Mouse (Mus musculus): ENCODE results near the gene Nppb.

The Nppb gene

GRCm38 (mm10) chr4:147985205-147986132, at the start of gene Nppb:
TSS of gene Nppb (plus strand) at chr4:147985788.
- DNase-seq (ENCODE audit: low read depth, low spot score): no peak

- DNase-seq (ENCODE audit: low read depth, low spot score): no peak
These were observed 49.7 kb upstream of the Nppb start for GRCm38 (mm10) chr4:147935904-147936303.

- no peak for DNase-seq (ENCODE audit: low read depth, low spot score)
These were observed 49.1 kb upstream of the Nppb start, which contains the start of gene Plod1 for GRCm38 (mm10) chr4:147936331-147936954. TSS of gene Plod1 (minus strand) at chr4:147936767.

- DNase-seq (ENCODE audit: low read depth, low spot score): no peak
These were observed 48.6 kb upstream of the Nppb start for GRCm38 (mm10) chr4:147937021-147937420.

- DNase-seq (ENCODE audit: low read depth, low spot score): no peak
These were observed 48.1 kb upstream of the Nppb start for GRCm38 (mm10) chr4:147937486-147937885.

GRCm38 (mm10) chr4:147938148-147939096, 47.2 kb upstream of the Nppb start:
- DNase-seq (ENCODE audit: low read depth, low spot score): no peak

- DNase-seq (ENCODE audit: low read depth, low spot score): no peak
These were observed 45.5 kb upstream of the Nppb start for GRCm38 (mm10) chr4:147940111-147940510.

- peak; percentile 81 for DNase-seq (ENCODE audit: low read depth, low spot score)
These were observed 45.0 kb upstream of the Nppb start, which contains the start of gene 2510039O18Rik for GRCm38 (mm10) chr4:147940576-147941044. TSS of gene 2510039O18Rik (plus strand) at chr4:147940895.

- no peak for DNase-seq (ENCODE audit: low read depth, low spot score)
These were observed 44.3 kb upstream of the Nppb start for GRCm38 (mm10) chr4:147941045-147942020.

GRCm38 (mm10) chr4:147943005-147943404, 42.6 kb upstream of the Nppb start:
- DNase-seq (ENCODE audit: low read depth, low spot score): no peak

GRCm38 (mm10) chr4:147947511-147947910, 38.1 kb upstream of the Nppb start:
- no peak for DNase-seq (ENCODE audit: low read depth, low spot score)

- DNase-seq (ENCODE audit: low read depth, low spot score): peak; percentile 40
These were observed 32.0 kb upstream of the Nppb start for GRCm38 (mm10) chr4:147953590-147953989.

GRCm38 (mm10) chr4:147957141-147957540, 28.4 kb upstream of the Nppb start:
- no peak for DNase-seq (ENCODE audit: low read depth, low spot score)

- peak; percentile 86 for DNase-seq (ENCODE audit: low read depth, low spot score)
These were observed 25.4 kb upstream of the Nppb start for GRCm38 (mm10) chr4:147959881-147960831.

GRCm38 (mm10) chr4:147962781-147963180, 22.8 kb upstream of the Nppb start:
- no peak for DNase-seq (ENCODE audit: low read depth, low spot score)

GRCm38 (mm10) chr4:147963623-147964022, 22.0 kb upstream of the Nppb start:
- no peak for DNase-seq (ENCODE audit: low read depth, low spot score)

GRCm38 (mm10) chr4:147965712-147966111, 19.9 kb upstream of the Nppb start:
- no peak for DNase-seq (ENCODE audit: low read depth, low spot score)

- DNase-seq (ENCODE audit: low read depth, low spot score): no peak
These were observed 16.8 kb upstream of the Nppb start for GRCm38 (mm10) chr4:147968816-147969215.

- DNase-seq (ENCODE audit: low read depth, low spot score): no peak
These were observed 16.3 kb upstream of the Nppb start for GRCm38 (mm10) chr4:147969337-147969736.

Data from retina, postnatal 7 days (tissue).